Mouse (Mus musculus): ENCODE measurements at regions not wholly inside any gene's neighbourhood (a gene's known extent, or its start where the extent isn't known, plus 50 kb on each side); places are given as distances from the start of the nearest gene placed in this dataset.
"Not testable (repeated sequence)": the region's sequence is repeated elsewhere in the genome, so short reads cannot be mapped to it uniquely, and the experiment has no call there.

DNA sequence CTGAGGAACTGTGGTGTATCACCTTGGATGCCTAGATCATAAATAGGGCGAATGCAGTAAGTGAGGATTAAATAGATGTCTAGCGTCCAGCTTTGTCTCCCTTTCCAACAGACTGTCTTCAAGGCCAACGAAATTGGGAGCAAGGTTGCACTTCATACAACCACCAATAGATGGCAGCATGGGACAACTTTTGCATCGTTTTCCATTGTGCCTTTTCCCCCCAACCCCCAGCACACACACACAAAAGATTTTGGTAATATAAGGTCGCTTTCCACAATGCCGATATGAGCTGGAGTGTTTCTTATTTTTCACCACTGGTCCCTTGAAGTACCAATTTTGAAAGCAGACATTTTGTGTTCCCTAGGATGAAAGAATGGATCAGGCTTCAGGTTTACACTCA lies 304.7 kb downstream of the BC048507 start:
- peak; percentile 47 for TF ChIP-seq CTCF (IDR thresholded peaks at IDR 0.05)
- TF ChIP-seq EP300 (IDR thresholded peaks at IDR 0.05): not testable (repeated sequence)
